Mouse (Mus musculus) stomach, embryonic 14.5 days (tissue): ENCODE measurements around the gene Vmn2r100. TPM values are rescaled to one million over a fixed set of nuclear protein-coding genes. Genes with fewer than 3 reads are reported as not detected.

ENCODE experiments used
- ATAC-seq: fragments of 200-750 bp; cut with Nextera tagmentation; 2 replicates; pipeline ENCODE4 v1.8.0; 2017; ENCODE audit warnings: low read depth, moderate TSS enrichment; ENCODE audit not compliant: insufficient number of reproducible peaks, insufficient read depth, low FRiP score
- H3K27ac ChIP-seq: fragments of 300-500 bp; sonication (generic); 2 replicates; pipeline ENCODE4 v1.5.1; 2014; ENCODE audit warnings: mild to moderate bottlenecking, low read length, moderate library complexity, mixed read lengths
- H3K27me3 ChIP-seq: fragments of 300-500 bp; sonication (generic); 2 replicates; pipeline ENCODE4 v1.6.1; 2014; ENCODE audit warnings: low read length, control low read depth, mixed read lengths; ENCODE audit not compliant: control insufficient read depth, insufficient read depth
- H3K36me3 ChIP-seq: fragments of 300-500 bp; sonication (generic); 2 replicates; pipeline ENCODE4 v1.6.1; 2014; ENCODE audit warnings: mild to moderate bottlenecking, control low read depth, low read length, moderate library complexity, mixed read lengths; ENCODE audit not compliant: control insufficient read depth, insufficient read depth
- H3K4me1 ChIP-seq: fragments of 300-500 bp; sonication (generic); 2 replicates; pipeline ENCODE4 v1.6.1; 2014; ENCODE audit warnings: low read length, control low read depth, mixed read lengths; ENCODE audit not compliant: control insufficient read depth, insufficient read depth
- H3K4me2 ChIP-seq: fragments of 300-500 bp; sonication (generic); replicated peaks from 2 replicates; pipeline ENCODE4 v1.6.1; 2014; ENCODE audit warnings: low read depth, low read length, control low read depth
- H3K4me3 ChIP-seq: fragments of 300-500 bp; sonication (generic); 2 replicates; pipeline ENCODE4 v1.5.1; 2014; ENCODE audit warnings: low read depth, low read length, control low read depth
- H3K9ac ChIP-seq: fragments of 300-500 bp; sonication (generic); replicated peaks from 2 replicates; pipeline ENCODE4 v1.6.1; 2014; ENCODE audit warnings: low read depth, mild to moderate bottlenecking, control low read depth, low read length, moderate library complexity, mixed read lengths
- H3K9me3 ChIP-seq: fragments of 300-500 bp; sonication (generic); 2 replicates; pipeline ENCODE4 v1.6.1; 2016; ENCODE audit warnings: low read depth, low read length, control low read depth; ENCODE audit not compliant: control insufficient read depth
- polyA plus RNA-seq: library from polyadenylated mRNA; unstranded; fragments of >200 nt; fragmentation: Nextera tagmentation; extraction: Ambion mirVana; gene quantifications from 2 replicates; pipeline ENCODE4 v1.2.1, GENCODE M21; 2014

Vmn2r100 gene
- polyA plus RNA-seq, result not detected in 2 replicates

- H3K4me1 ChIP-seq, result no peaks in the 10 kb centered on the region
- H3K9me3 ChIP-seq, result no peaks in the 10 kb centered on the region
- no peak for ATAC-seq
- no peaks in the 10 kb centered on the region for H3K27me3 ChIP-seq
- no peak within 1 kb of the TSS for H3K27ac ChIP-seq
- H3K4me3 ChIP-seq, result no peak within 1 kb of the TSS
- H3K4me2 ChIP-seq, result no peak within 1 kb of the TSS
- no peaks in the 10 kb centered on the region for H3K36me3 ChIP-seq
- no peak within 1 kb of the TSS for H3K9ac ChIP-seq
These were observed at the start of gene Vmn2r100 for GRCm38 (mm10) chr17:19504432-19504831. Gene Vmn2r100, plus strand, starts transcription at chr17:19504732.

- Histone ChIP-seq H3K27ac (no peak overlapping the region), H3K36me3 (no peaks in the 10 kb centered on the region), H3K4me1 (no peaks in the 10 kb centered on the region), H3K27me3 (no peaks in the 10 kb centered on the region), H3K4me3 (no peak overlapping the region), H3K9ac (no peak overlapping the region), H3K9me3 (no peaks in the 10 kb centered on the region; the same call in 1 of the 2 replicates), H3K4me2 (no peak overlapping the region)
- ATAC-seq, result no peak
These were observed 21.7 kb upstream of the Vmn2r100 start for GRCm38 (mm10) chr17:19482866-19483265.

- H3K4me1 ChIP-seq, result no peaks in the 10 kb centered on the region
- no peaks in the 10 kb centered on the region for H3K9me3 ChIP-seq
- no peak for ATAC-seq
- no peak within 1 kb of the TSS for H3K27ac ChIP-seq
- no peaks in the 10 kb centered on the region for H3K27me3 ChIP-seq
- no peak within 1 kb of the TSS for H3K9ac ChIP-seq
- H3K4me3 ChIP-seq, result no peak within 1 kb of the TSS
- no peaks in the 10 kb centered on the region for H3K36me3 ChIP-seq
- H3K4me2 ChIP-seq, result no peak within 1 kb of the TSS
These were observed 72.4 kb downstream of the Vmn2r100 start, which contains the start of gene Vmn2r101 for GRCm38 (mm10) chr17:19576927-19577326. Gene Vmn2r101, plus strand, starts transcription at chr17:19577227.

Other genes with a start within 250 kb of the Vmn2r100 start
- gene Vmn2r99, start 142.8 kb upstream of the Vmn2r100 start, polyA plus RNA-seq, result not detected in 2 replicates
- not detected in 2 replicates for gene Vmn2r101, start 72.5 kb downstream of the Vmn2r100 start, polyA plus RNA-seq
- not detected in 2 replicates for gene Vmn2r102, start 155.6 kb downstream of the Vmn2r100 start, polyA plus RNA-seq